Mouse (Mus musculus) kidney, postnatal 0 days (tissue): ENCODE data around the gene Gm40460. TPM values are rescaled to one million over a fixed set of nuclear protein-coding genes. Genes with fewer than 3 reads are reported as not detected.
"Not testable (repeated sequence)": the region's sequence is repeated elsewhere in the genome, so short reads cannot be mapped to it uniquely, and the experiment has no call there.

Experiments used
- ATAC-seq: fragments of 200-750 bp; cut with Nextera tagmentation; replicated peaks from 2 replicates; pipeline ENCODE4 v1.8.0; 2017; ENCODE audit warnings: low read depth, moderate number of reproducible peaks, moderate TSS enrichment, moderate library complexity; ENCODE audit not compliant: low FRiP score
- DNase-seq: peaks from one replicate; pipeline ENCODE4 v3.0.0-alpha.2; 2016; ENCODE audit warnings: low spot score
- H3K27ac ChIP-seq: fragments of 300-500 bp; sonication (generic); 2 replicates; pipeline ENCODE4 v1.5.1; 2014; ENCODE audit warnings: mild to moderate bottlenecking
- H3K27me3 ChIP-seq: fragments of 300-500 bp; sonication (generic); 2 replicates; pipeline ENCODE4 v1.6.1; 2014; ENCODE audit warnings: low read length, mixed read lengths; ENCODE audit not compliant: insufficient read depth
- H3K36me3 ChIP-seq: fragments of 300-500 bp; sonication (generic); 2 replicates; pipeline ENCODE4 v1.6.1; 2014; ENCODE audit warnings: low read length, mixed read lengths; ENCODE audit not compliant: insufficient read depth
- H3K4me1 ChIP-seq: fragments of 300-500 bp; sonication (generic); replicated peaks from 2 replicates; pipeline ENCODE4 v1.6.1; 2014; ENCODE audit warnings: antibody characterized with exemption, low read length, mixed read lengths; ENCODE audit not compliant: insufficient read depth
- H3K4me2 ChIP-seq: fragments of 300-500 bp; sonication (generic); 2 replicates; pipeline ENCODE4 v1.6.1; 2014; ENCODE audit warnings: mild to moderate bottlenecking, low read length, moderate library complexity, mixed read lengths
- H3K4me3 ChIP-seq: fragments of 300-500 bp; sonication (generic); replicated peaks from 2 replicates; pipeline ENCODE4 v1.5.1; 2014; ENCODE audit warnings: low read depth, low read length
- H3K9ac ChIP-seq: fragments of 300-500 bp; sonication (generic); 2 replicates; pipeline ENCODE4 v1.6.1; 2014; ENCODE audit warnings: low read depth, low read length
- H3K9me3 ChIP-seq: fragments of 300-500 bp; sonication (generic); replicated peaks from 2 replicates; pipeline ENCODE4 v1.6.1; 2016; ENCODE audit warnings: low read length, inconsistent platforms, mixed read lengths
- CTCF ChIP-seq: IDR thresholded peaks from 2 replicates; pipeline ENCODE4 v1.5.1; 2016; ENCODE audit warnings: antibody characterized with exemption, low read depth, mild to moderate bottlenecking, moderate library complexity
- WGBS: fragments of 180-500 bp; shearing (Covaris S2); extraction: QIAGEN DNeasy Blood & Tissue Kit; methylation state at CpG from one replicate; pipeline ENCODE4 v1.1.7; 2014; 5-methylcytosine and 5-hydroxymethylcytosine counted together
- polyA plus RNA-seq: library from polyadenylated mRNA; unstranded; fragments of >200 nt; fragmentation: Nextera tagmentation; extraction: Ambion mirVana; gene quantifications from 2 replicates; pipeline ENCODE4 v1.2.1, GENCODE M21; 2015

The Gm40460 gene
- polyA plus RNA-seq, 1 experiment from 2014 or later: not detected

GRCm38 (mm10) chr7:142279291-142279690 lies 38.4 kb upstream of the Gm40460 start:
- not testable (repeated sequence) for H3K4me3 ChIP-seq, H3K27ac ChIP-seq, DNase-seq, H3K4me1 ChIP-seq, H3K4me2 ChIP-seq, H3K9ac ChIP-seq, H3K36me3 ChIP-seq, H3K27me3 ChIP-seq, ATAC-seq, H3K9me3 ChIP-seq
- 83% methylated on average over 1 of the region's 1 CpGs for WGBS
- peak; percentile 46; the same call in 1 of the 2 replicates for TF ChIP-seq CTCF

GRCm38 (mm10) chr7:142278183-142278582 lies 37.3 kb upstream of the Gm40460 start:
- ATAC-seq, H3K27ac ChIP-seq, H3K4me2 ChIP-seq, H3K36me3 ChIP-seq, H3K9ac ChIP-seq, H3K9me3 ChIP-seq, H3K27me3 ChIP-seq, H3K4me1 ChIP-seq, H3K4me3 ChIP-seq: not testable (repeated sequence)
- WGBS: 2% methylated on average over 3 of the region's 3 CpGs
- TF ChIP-seq CTCF: peak; percentile 70
- DNase-seq: peak; percentile 66

- H3K9ac ChIP-seq, H3K4me1 ChIP-seq, ATAC-seq, H3K36me3 ChIP-seq, H3K9me3 ChIP-seq, H3K4me2 ChIP-seq, H3K27ac ChIP-seq, DNase-seq, H3K4me3 ChIP-seq, H3K27me3 ChIP-seq: not testable (repeated sequence)
These were observed 33.4 kb upstream of the Gm40460 start, which contains the start of gene Gm4559 for GRCm38 (mm10) chr7:142274263-142274662. Gm4559 (minus strand) TSS chr7:142274363.

- not testable (repeated sequence) for H3K4me3 ChIP-seq, DNase-seq, H3K36me3 ChIP-seq, H3K27ac ChIP-seq, H3K27me3 ChIP-seq, ATAC-seq, H3K4me1 ChIP-seq, H3K4me2 ChIP-seq, H3K9me3 ChIP-seq, H3K9ac ChIP-seq
- WGBS: 60% methylated on average over 1 of the region's 1 CpGs
These were observed 17.4 kb upstream of the Gm40460 start, which contains the start of gene Gm2431 for GRCm38 (mm10) chr7:142258254-142258653. Gm2431 (minus strand) TSS chr7:142258354.

GRCm38 (mm10) chr7:142255517-142255916 lies 14.6 kb upstream of the Gm40460 start:
- Histone ChIP-seq H3K9ac (no peak overlapping the region), H3K9me3 (no peaks in the 10 kb centered on the region), H3K4me2 (no peak overlapping the region), H3K27me3 (no peaks in the 10 kb centered on the region), H3K4me1 (no peaks in the 10 kb centered on the region), H3K27ac (no peak overlapping the region), H3K36me3 (no peaks in the 10 kb centered on the region), H3K4me3 (no peak overlapping the region)
- DNase-seq: peak; percentile 78
- peak; percentile 75 for TF ChIP-seq CTCF
- 0% methylated on average over 2 of the region's 2 CpGs for WGBS
- no peak for ATAC-seq

- DNase-seq (peak; percentile 80), ATAC-seq (no peak)
- H3K27me3 ChIP-seq: no peaks in the 10 kb centered on the region
- no peaks in the 10 kb centered on the region for H3K4me1 ChIP-seq
- no peak overlapping the region for H3K27ac ChIP-seq
- H3K4me2 ChIP-seq: no peak overlapping the region
- no peak overlapping the region for H3K4me3 ChIP-seq
- no peak overlapping the region for H3K9ac ChIP-seq
- H3K36me3 ChIP-seq: no peaks in the 10 kb centered on the region
- WGBS: 0% methylated on average over 1 of the region's 1 CpGs
- peak; percentile 78 for TF ChIP-seq CTCF
- no peaks in the 10 kb centered on the region for H3K9me3 ChIP-seq
These were observed 8.9 kb upstream of the Gm40460 start for GRCm38 (mm10) chr7:142249824-142250223.

GRCm38 (mm10) chr7:142231540-142231939 lies 9.3 kb downstream of the Gm40460 start:
- Histone ChIP-seq H3K9me3 (no peaks in the 10 kb centered on the region), H3K4me3 (no peak overlapping the region), H3K27me3 (no peaks in the 10 kb centered on the region), H3K4me2 (no peak overlapping the region), H3K4me1 (no peaks in the 10 kb centered on the region), H3K27ac (no peak overlapping the region), H3K9ac (no peak overlapping the region), H3K36me3 (no peaks in the 10 kb centered on the region)
- no peak for DNase-seq
- no peak for TF ChIP-seq CTCF
- 30% methylated on average over 1 of the region's 1 CpGs for WGBS
- no peak for ATAC-seq

- not testable (repeated sequence) for ATAC-seq, H3K4me1 ChIP-seq, H3K9me3 ChIP-seq, H3K4me2 ChIP-seq, H3K36me3 ChIP-seq, H3K27me3 ChIP-seq, H3K9ac ChIP-seq, H3K27ac ChIP-seq, H3K4me3 ChIP-seq
- 32% methylated on average over 3 of the region's 3 CpGs for WGBS
- DNase-seq: peak; percentile 83
These were observed 11.0 kb downstream of the Gm40460 start, which contains the start of gene Krtap5-5 for GRCm38 (mm10) chr7:142229871-142230270. Krtap5-5 (minus strand) TSS chr7:142229971.
